Mouse (Mus musculus) cerebellum, postnatal 4 days (tissue): ENCODE data around the gene Mpzl2.
"Not testable (repeated sequence)": the region's sequence is repeated elsewhere in the genome, so short reads cannot be mapped to it uniquely, and the experiment has no call there.

ENCODE experiments used
- DNase-seq, 2 experiments: peaks; one replicate each; pipeline ENCODE4 v3.0.0; 2022; ENCODE audit warnings: low spot score in 2 of 2, mixed read lengths in 1 of 2

Gene Mpzl2

GRCm38 (mm10) chr9:45032261-45032660 lies 7.3 kb upstream of the Mpzl2 start:
- DNase-seq, result no peak

- DNase-seq, result no peak
These were observed 5.1 kb upstream of the Mpzl2 start for GRCm38 (mm10) chr9:45034526-45034925.

- DNase-seq, result not testable (repeated sequence)
These were observed 1.8 kb upstream of the Mpzl2 start for GRCm38 (mm10) chr9:45037803-45038202.

- no peak for DNase-seq
These were observed 657 bp downstream of the Mpzl2 start for GRCm38 (mm10) chr9:45040066-45040845.

- no peak for DNase-seq
These were observed 1.7 kb downstream of the Mpzl2 start for GRCm38 (mm10) chr9:45041131-45041838.

- no peak for DNase-seq
These were observed 2.6 kb downstream of the Mpzl2 start for GRCm38 (mm10) chr9:45042056-45042720.

GRCm38 (mm10) chr9:45042947-45043346 lies 3.3 kb downstream of the Mpzl2 start:
- DNase-seq, result no peak

- no peak for DNase-seq
These were observed 7.4 kb downstream of the Mpzl2 start for GRCm38 (mm10) chr9:45046973-45047372.

- no peak for DNase-seq
These were observed 8.9 kb downstream of the Mpzl2 start for GRCm38 (mm10) chr9:45048511-45048910.

- no peak for DNase-seq
These were observed 10.1 kb downstream of the Mpzl2 start for GRCm38 (mm10) chr9:45049731-45050130.

GRCm38 (mm10) chr9:45050301-45050700 lies 10.7 kb downstream of the Mpzl2 start:
- DNase-seq, result no peak

- peak; percentile 82 to 89 for DNase-seq
These were observed 15.6 kb downstream of the Mpzl2 start, which contains the start of gene Mpzl3 for GRCm38 (mm10) chr9:45055082-45055713. Gene Mpzl3 (plus strand): TSS chr9:45055186.

GRCm38 (mm10) chr9:45058304-45058940 lies 18.8 kb downstream of the Mpzl2 start:
- no peak for DNase-seq

- no peak for DNase-seq
These were observed 20.6 kb downstream of the Mpzl2 start for GRCm38 (mm10) chr9:45060151-45060550.

GRCm38 (mm10) chr9:45062677-45063076 lies 23.1 kb downstream of the Mpzl2 start:
- no peak for DNase-seq

- no peak for DNase-seq
These were observed 24.8 kb downstream of the Mpzl2 start for GRCm38 (mm10) chr9:45064421-45064820.

GRCm38 (mm10) chr9:45066735-45067134 lies 27.1 kb downstream of the Mpzl2 start:
- DNase-seq, result no peak

GRCm38 (mm10) chr9:45071800-45072199 lies 32.2 kb downstream of the Mpzl2 start:
- no peak for DNase-seq

- DNase-seq, result no peak
These were observed 38.3 kb downstream of the Mpzl2 start for GRCm38 (mm10) chr9:45077859-45078258.

GRCm38 (mm10) chr9:45079011-45079410 lies 39.4 kb downstream of the Mpzl2 start, which contains the start of gene Jaml:
Gene Jaml (plus strand): TSS chr9:45079183.
- no peak for DNase-seq

- no peak for DNase-seq
These were observed 43.5 kb downstream of the Mpzl2 start for GRCm38 (mm10) chr9:45083132-45083531.
